Mouse (Mus musculus) G1E (cell line): ENCODE measurements around the gene Lurap1.

Experiments
- CTCF ChIP-seq: IDR thresholded peaks from 2 replicates; pipeline ENCODE4 v1.5.1; 2012; ENCODE audit warnings: low read depth, low read length, inconsistent platforms, mixed read lengths
- TAL1 ChIP-seq: conservative IDR thresholded peaks from 2 replicates; pipeline ENCODE4 v1.6.1; 2012; ENCODE audit warnings: low read depth, low read length, inconsistent platforms, mixed read lengths

DNA sequence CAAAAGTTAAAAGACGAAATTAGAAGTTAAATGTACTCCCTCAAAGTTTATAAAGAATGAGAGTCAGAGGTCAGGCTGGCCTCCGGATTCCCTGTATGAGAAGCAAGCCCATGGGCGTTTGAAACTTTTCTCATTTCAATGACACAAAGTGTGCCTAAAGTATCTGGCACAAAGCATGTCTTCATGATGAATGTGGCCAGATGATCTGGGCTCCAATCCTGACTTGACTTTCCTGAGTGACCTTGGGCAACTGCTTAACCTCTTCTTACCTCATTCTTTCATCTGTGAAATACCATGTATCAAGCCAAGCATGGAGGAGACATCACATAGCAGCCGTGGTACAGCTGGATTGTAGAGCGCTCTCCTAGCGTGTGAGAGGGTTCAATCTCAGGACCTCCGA is 8.9 kb downstream of the Lurap1 start:
- TF ChIP-seq CTCF (no peak), TAL1 (no peak)
